Mouse (Mus musculus): ENCODE measurements around the gene Spred1. TPM values are rescaled to one million over a fixed set of nuclear protein-coding genes. Genes with fewer than 3 reads are reported as not detected.

The Spred1 gene
- polyA plus RNA-seq, 1 experiment from 2014 or later: 5.8 TPM

GRCm38 (mm10) chr2:117097305-117097704 lies 23.9 kb upstream of the Spred1 start:
- no peak for TF ChIP-seq CTCF (IDR thresholded peaks at IDR 0.05; ENCODE audit: low read depth)
- no peak for TF ChIP-seq EP300 (optimal IDR thresholded peaks at IDR 0.05)
- Histone ChIP-seq H3K4me3 (ENCODE audit: low read depth, low read length) (no peak overlapping the region), H3K27me3 (ENCODE audit: control insufficient read depth, insufficient read depth, low read length) (no peaks in the 10 kb centered on the region), H3K9me3 (ENCODE audit: control insufficient read depth, low read length) (no peaks in the 10 kb centered on the region), H3K36me3 (ENCODE audit: control insufficient read depth, insufficient read depth, low read length) (no peaks in the 10 kb centered on the region), H3K4me2 (replicated peaks; ENCODE audit: low read depth) (no peak overlapping the region), H3K4me1 (replicated peaks; ENCODE audit: control insufficient read depth, insufficient read depth) (0 out of 2 replicates have a peak, but pooled peaks cover 2% of the 10 kb centered on the region), H3K9ac (ENCODE audit: low read length) (no peak overlapping the region), H3K27ac (replicated peaks) (no peak overlapping the region)
- WGBS: 55% methylated on average over 5 of the region's 5 CpGs
- DNase-seq (ENCODE audit: low spot score) (peak; percentile 29), ATAC-seq (ENCODE audit: low FRiP score, low TSS enrichment) (no peak)

- Histone ChIP-seq H3K9me3 (ENCODE audit: control insufficient read depth, low read length) (no peaks in the 10 kb centered on the region), H3K4me1 (replicated peaks; ENCODE audit: control insufficient read depth, insufficient read depth) (no peaks in the 10 kb centered on the region), H3K4me3 (ENCODE audit: low read depth, low read length) (no peak overlapping the region), H3K36me3 (ENCODE audit: control insufficient read depth, insufficient read depth, low read length) (no peaks in the 10 kb centered on the region), H3K27me3 (ENCODE audit: control insufficient read depth, insufficient read depth, low read length) (no peaks in the 10 kb centered on the region), H3K27ac (replicated peaks) (no peak overlapping the region), H3K9ac (ENCODE audit: low read length) (no peak overlapping the region), H3K4me2 (replicated peaks; ENCODE audit: low read depth) (no peak overlapping the region)
- ATAC-seq (ENCODE audit: low FRiP score, low TSS enrichment) (no peak), DNase-seq (ENCODE audit: low spot score) (no peak)
- TF ChIP-seq EP300 (optimal IDR thresholded peaks at IDR 0.05): no peak
- WGBS: 37% methylated on average over 10 of the region's 10 CpGs
Measured at GRCm38 (mm10) chr2:117099316-117099715, 21.9 kb upstream of the Spred1 start.

- no peaks in the 10 kb centered on the region for H3K27me3 ChIP-seq (ENCODE audit: control insufficient read depth, insufficient read depth, low read length)
- WGBS: 31% methylated on average over 4 of the region's 4 CpGs
- no peak overlapping the region for H3K4me3 ChIP-seq (ENCODE audit: low read depth, low read length)
- no peak overlapping the region for H3K27ac ChIP-seq (replicated peaks)
- H3K4me2 ChIP-seq (replicated peaks; ENCODE audit: low read depth): no peak overlapping the region
- no peak for TF ChIP-seq EP300 (optimal IDR thresholded peaks at IDR 0.05)
- TF ChIP-seq CTCF (IDR thresholded peaks at IDR 0.05; ENCODE audit: low read depth): no peak
- DNase-seq (ENCODE audit: low spot score) (no peak), ATAC-seq (ENCODE audit: low FRiP score, low TSS enrichment) (no peak)
- no peak overlapping the region for H3K9ac ChIP-seq (ENCODE audit: low read length)
- H3K36me3 ChIP-seq (ENCODE audit: control insufficient read depth, insufficient read depth, low read length): no peaks in the 10 kb centered on the region
- no peaks in the 10 kb centered on the region for H3K9me3 ChIP-seq (ENCODE audit: control insufficient read depth, low read length)
- no peaks in the 10 kb centered on the region for H3K4me1 ChIP-seq (replicated peaks; ENCODE audit: control insufficient read depth, insufficient read depth)
Measured at GRCm38 (mm10) chr2:117103461-117103860, 17.7 kb upstream of the Spred1 start.

- no peaks in the 10 kb centered on the region for H3K27me3 ChIP-seq (ENCODE audit: control insufficient read depth, insufficient read depth, low read length)
- no peak overlapping the region for H3K9ac ChIP-seq (ENCODE audit: low read length)
- no peaks in the 10 kb centered on the region for H3K9me3 ChIP-seq (ENCODE audit: control insufficient read depth, low read length)
- no peak for TF ChIP-seq EP300 (optimal IDR thresholded peaks at IDR 0.05)
- no peak overlapping the region for H3K4me2 ChIP-seq (replicated peaks; ENCODE audit: low read depth)
- no peaks in the 10 kb centered on the region for H3K4me1 ChIP-seq (replicated peaks; ENCODE audit: control insufficient read depth, insufficient read depth)
- WGBS: 78% methylated on average over 7 of the region's 7 CpGs
- ATAC-seq (ENCODE audit: low FRiP score, low TSS enrichment) (no peak), DNase-seq (ENCODE audit: low spot score) (no peak)
- H3K36me3 ChIP-seq (ENCODE audit: control insufficient read depth, insufficient read depth, low read length): no peaks in the 10 kb centered on the region
- no peak overlapping the region for H3K27ac ChIP-seq (replicated peaks)
- H3K4me3 ChIP-seq (ENCODE audit: low read depth, low read length): no peak overlapping the region
Measured at GRCm38 (mm10) chr2:117105407-117105806, 15.8 kb upstream of the Spred1 start.

- Histone ChIP-seq H3K4me1 (replicated peaks; ENCODE audit: control insufficient read depth, insufficient read depth) (no peaks in the 10 kb centered on the region), H3K9me3 (ENCODE audit: control insufficient read depth, low read length) (no peaks in the 10 kb centered on the region), H3K27me3 (ENCODE audit: control insufficient read depth, insufficient read depth, low read length) (no peaks in the 10 kb centered on the region), H3K36me3 (ENCODE audit: control insufficient read depth, insufficient read depth, low read length) (no peaks in the 10 kb centered on the region), H3K4me2 (replicated peaks; ENCODE audit: low read depth) (no peak overlapping the region), H3K9ac (ENCODE audit: low read length) (no peak overlapping the region), H3K4me3 (ENCODE audit: low read depth, low read length) (no peak overlapping the region), H3K27ac (replicated peaks) (no peak overlapping the region)
- no peak for DNase-seq (ENCODE audit: low spot score)
- 57% methylated on average over 4 of the region's 4 CpGs for WGBS
- ATAC-seq (ENCODE audit: low FRiP score, low TSS enrichment): peak; percentile 65; the same call in 1 of the 2 replicates
- no peak for TF ChIP-seq EP300 (optimal IDR thresholded peaks at IDR 0.05)
Measured at GRCm38 (mm10) chr2:117108059-117108458, 13.1 kb upstream of the Spred1 start.

- ATAC-seq (ENCODE audit: low FRiP score, low TSS enrichment) (no peak), DNase-seq (ENCODE audit: low spot score) (no peak)
- Histone ChIP-seq H3K4me3 (ENCODE audit: low read depth, low read length) (no peak overlapping the region), H3K4me2 (replicated peaks; ENCODE audit: low read depth) (no peak overlapping the region), H3K9me3 (ENCODE audit: control insufficient read depth, low read length) (no peaks in the 10 kb centered on the region), H3K27me3 (ENCODE audit: control insufficient read depth, insufficient read depth, low read length) (no peaks in the 10 kb centered on the region), H3K27ac (replicated peaks) (no peak overlapping the region), H3K36me3 (ENCODE audit: control insufficient read depth, insufficient read depth, low read length) (no peaks in the 10 kb centered on the region), H3K4me1 (replicated peaks; ENCODE audit: control insufficient read depth, insufficient read depth) (no peaks in the 10 kb centered on the region), H3K9ac (ENCODE audit: low read length) (no peak overlapping the region)
- 28% methylated on average over 2 of the region's 2 CpGs for WGBS
- no peak for TF ChIP-seq CTCF (IDR thresholded peaks at IDR 0.05; ENCODE audit: low read depth)
- TF ChIP-seq EP300 (optimal IDR thresholded peaks at IDR 0.05): no peak
Measured at GRCm38 (mm10) chr2:117109296-117109695, 11.9 kb upstream of the Spred1 start.

Data from stomach, postnatal 0 days (tissue).